Mouse (Mus musculus) induced T-regulatory cell, adult 2 months (primary cell): ENCODE measurements around the gene Dppa2.

Source experiments
- DNase-seq: peaks from one replicate; pipeline ENCODE4 v3.0.0-alpha.2; 2012; ENCODE audit warnings: low read depth

Dppa2 gene

GRCm38 (mm10) chr16:48344193-48344592 is 40.5 kb downstream of the Dppa2 start:
- DNase-seq, result no peak

- DNase-seq, result no peak
Observed at GRCm38 (mm10) chr16:48347246-48347645, 43.5 kb downstream of the Dppa2 start.

GRCm38 (mm10) chr16:48355716-48356115 is 52.0 kb downstream of the Dppa2 start:
- no peak for DNase-seq

- no peak for DNase-seq
Observed at GRCm38 (mm10) chr16:48356417-48356816, 52.7 kb downstream of the Dppa2 start.

GRCm38 (mm10) chr16:48360887-48361286 is 57.2 kb downstream of the Dppa2 start:
- no peak for DNase-seq

DNA sequence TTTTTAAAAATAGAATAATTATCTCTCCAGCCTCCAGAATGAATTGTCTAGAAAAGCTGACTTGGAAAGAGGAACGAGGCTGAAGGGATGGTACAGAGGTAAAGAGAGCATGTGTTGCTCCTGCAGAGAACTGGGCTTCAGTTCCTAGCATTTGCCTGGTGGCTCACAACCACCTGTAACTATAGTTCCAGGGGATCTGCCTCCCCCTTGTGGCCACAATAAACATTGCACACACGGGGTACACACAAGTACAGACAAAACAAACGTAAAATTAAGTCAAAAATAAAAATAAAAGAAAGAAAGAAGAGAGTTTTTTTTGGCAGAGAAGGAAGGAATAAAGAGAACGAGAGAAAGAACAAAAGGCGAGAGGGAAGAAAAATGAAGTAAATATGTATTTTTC is 63.1 kb downstream of the Dppa2 start:
- peak; percentile 19 for DNase-seq

- no peak for DNase-seq
Observed at GRCm38 (mm10) chr16:48368096-48368495, 64.4 kb downstream of the Dppa2 start.
